Mouse (Mus musculus): Measurements from ENCODE around the gene Podnl1.

DNA sequence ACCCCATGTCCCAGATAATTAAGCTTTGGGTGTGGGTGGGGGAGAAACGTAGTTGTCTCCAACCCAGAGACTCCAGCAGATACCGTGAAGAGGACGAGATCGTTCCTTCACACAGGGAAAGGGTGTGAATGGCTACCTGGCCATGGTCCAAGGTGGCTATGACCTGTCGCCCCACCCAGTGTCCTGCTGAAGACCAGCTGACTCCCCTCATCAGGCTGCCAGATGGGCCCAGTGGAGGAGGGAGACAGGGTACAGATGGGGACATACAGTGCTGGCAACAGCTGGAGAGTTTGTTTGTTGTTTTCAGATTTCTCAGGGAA lies 22.7 kb downstream of the Podnl1 start:
- no peak for TF ChIP-seq CTCF (conservative IDR thresholded peaks at IDR 0.05; ENCODE audit: insufficient read depth, insufficient read length, low read depth, low read length)
- TF ChIP-seq POLR2A (IDR thresholded peaks at IDR 0.05; ENCODE audit: low read depth, low read length): no peak
